Mouse (Mus musculus): ENCODE measurements around the gene Klhl11.
A peak's percentile ranks its signal among the peaks of the same experiment; 100 is the strongest.

The Klhl11 gene

DNA sequence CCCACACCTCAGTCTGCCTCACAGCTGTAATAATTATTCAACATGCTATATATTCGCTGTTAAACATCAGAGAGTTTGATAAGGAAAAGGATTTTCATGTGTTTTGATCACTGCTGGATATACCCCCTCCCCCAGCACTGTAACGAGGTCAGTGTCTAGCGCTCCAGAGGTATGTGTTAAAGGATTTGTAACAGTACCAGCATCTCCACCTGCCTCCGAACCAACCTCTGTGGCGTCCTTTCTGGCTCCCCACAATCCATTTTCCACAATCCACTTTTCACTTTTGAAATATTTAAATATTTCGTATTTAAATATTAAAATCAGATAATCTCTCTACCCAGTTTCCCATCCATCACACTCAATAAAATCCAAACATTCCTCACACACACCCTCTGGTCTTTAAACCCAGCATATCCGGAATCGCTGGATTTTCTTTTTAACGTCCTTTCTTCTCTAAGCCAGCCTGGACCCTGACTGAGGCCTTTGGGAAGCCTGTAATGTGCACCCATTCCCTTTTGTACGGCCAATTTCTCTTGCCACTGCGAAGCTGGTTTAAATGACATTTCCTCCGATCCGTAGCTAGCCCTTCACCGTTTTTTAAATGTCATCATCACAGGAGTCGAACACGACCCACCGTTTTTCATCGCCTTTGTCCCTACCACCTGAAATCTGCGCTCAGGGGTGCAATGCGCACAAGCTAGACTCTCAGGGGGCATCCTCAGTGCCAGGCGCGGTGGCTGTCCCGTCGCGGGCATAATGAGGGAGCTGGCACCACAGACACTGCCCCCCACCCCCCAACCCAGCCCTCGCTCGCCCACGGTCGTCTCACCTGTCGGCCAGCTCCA, 967 bp downstream of the Klhl11 start:
- DNase-seq (ENCODE audit: low read depth, low spot score): no peak

DNA sequence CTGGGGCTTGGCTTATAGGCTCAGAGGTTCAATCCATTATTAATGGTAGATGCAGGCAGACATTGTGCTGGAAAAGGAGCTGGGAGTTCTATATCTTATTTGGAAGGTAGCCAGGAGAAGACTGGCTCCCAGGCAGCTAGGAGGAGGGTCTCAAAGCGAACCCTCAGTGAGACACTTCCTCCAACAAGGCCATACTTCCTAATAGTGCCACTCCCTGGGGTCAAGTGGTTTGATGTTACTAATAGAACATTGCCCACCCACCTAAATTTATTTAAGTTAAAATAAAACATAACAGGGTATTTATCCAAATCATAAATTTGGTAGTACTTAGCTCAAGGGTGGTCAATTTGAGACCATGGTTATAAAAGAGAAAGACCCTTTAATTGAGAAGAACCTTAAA, 6.7 kb downstream of the Klhl11 start:
- no peak for DNase-seq (ENCODE audit: low read depth, low spot score)

DNA sequence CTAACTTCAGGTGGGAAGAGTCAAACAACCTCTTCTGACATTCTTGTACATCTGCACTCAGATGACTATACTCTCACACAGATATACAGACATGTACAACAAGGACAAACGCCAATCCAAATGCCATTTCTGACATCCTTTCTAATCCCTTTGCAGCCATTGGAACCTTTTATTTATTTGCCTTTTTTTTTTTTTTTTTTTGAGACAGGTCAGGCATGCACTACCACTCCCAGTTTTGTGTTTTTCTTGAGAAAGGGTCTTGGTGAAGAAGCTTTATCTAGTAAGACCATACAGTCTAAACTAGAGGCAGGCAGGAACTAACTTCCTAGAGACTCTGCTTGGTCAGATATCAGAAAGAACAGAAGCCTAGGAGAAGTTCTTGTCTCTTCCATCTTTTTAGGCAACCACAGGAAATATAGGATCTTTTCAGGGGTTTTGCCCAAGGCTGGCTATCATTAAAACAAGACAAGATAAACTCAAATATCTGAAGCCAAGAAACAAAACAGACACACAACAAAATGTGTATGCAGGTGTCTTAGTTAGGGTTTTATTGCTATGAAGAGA, 7.2 kb downstream of the Klhl11 start:
- DNase-seq (ENCODE audit: low read depth, low spot score): no peak

DNA sequence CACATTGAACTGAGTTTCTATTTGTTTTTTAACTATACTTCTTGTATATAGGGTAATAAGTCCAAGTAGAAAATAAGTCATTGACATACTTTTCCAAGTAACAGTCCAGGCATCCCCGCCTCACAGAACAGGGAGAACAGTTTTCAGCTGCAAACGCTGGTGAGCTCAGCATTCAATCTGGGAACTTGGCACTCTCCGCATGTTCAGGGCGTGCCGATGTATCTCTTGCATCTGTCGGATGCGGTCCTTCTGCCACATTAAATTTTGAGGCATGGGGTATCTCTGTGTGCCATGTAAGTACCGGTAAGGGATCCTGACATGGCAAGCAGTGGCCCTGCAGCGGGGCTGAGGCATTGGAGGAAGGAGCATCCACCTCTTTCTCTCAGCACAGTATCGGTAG, 9.8 kb downstream of the Klhl11 start:
- DNase-seq (ENCODE audit: low read depth, low spot score): no peak

DNA sequence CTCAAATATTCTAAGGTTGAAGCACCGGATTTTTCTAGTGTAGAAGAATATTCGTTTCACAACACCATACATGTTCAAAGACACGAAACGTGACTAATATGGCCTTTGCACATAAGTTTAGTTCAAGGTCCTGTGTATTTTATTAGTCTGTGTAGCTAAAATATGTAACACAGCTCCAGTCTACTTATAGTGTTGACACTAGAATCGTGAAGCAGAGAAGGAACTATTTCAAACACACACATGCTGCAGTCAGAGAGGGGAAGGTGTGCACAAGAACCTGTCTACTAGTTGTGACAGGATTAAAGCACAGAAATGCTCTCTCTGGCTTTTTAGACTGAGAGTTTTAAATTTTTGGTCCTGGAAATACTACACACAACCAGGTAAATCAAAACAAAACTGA, 14.8 kb downstream of the Klhl11 start:
- DNase-seq (ENCODE audit: low read depth, low spot score): no peak

DNA sequence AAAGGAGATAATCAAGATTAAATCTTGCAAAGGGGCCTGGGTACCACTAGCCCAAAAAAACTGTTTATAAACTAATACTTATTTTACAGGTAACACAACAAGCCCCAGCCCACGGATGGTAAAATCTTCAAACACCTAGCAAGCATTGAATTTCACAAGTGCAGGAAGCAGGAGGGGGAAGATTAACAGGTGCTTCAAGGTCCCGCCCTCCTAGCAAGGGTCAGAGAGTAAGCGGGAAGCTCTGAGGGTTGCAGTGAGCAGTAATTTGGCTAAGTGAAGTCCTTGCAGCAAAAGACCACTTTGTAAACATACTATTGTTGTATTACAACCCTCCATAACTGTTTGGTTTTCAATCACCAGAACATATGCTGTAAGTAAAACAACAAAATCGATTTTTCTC, 15.3 kb downstream of the Klhl11 start:
- no peak for DNase-seq (ENCODE audit: low read depth, low spot score)

DNA sequence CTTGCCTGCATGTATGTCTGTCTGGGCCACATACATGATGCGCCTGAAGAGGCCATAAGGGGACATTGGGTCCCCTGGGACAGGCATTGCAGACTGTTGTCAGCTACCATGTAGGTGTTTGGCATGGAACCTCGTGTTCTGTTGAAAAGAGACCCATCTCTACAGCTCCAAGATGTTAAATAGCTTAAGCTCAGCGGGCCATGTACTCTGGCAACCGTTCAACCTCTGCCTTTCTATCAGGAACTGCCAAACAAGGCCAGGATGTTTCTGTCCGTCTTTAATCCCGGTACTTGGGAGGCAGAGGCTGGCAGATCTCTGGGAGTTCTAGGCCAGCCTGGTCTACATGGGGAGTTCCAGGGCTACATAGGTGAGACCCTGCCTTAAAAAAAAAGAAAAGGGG, 29.9 kb downstream of the Klhl11 start:
- no peak for DNase-seq (ENCODE audit: low read depth, low spot score)

DNA sequence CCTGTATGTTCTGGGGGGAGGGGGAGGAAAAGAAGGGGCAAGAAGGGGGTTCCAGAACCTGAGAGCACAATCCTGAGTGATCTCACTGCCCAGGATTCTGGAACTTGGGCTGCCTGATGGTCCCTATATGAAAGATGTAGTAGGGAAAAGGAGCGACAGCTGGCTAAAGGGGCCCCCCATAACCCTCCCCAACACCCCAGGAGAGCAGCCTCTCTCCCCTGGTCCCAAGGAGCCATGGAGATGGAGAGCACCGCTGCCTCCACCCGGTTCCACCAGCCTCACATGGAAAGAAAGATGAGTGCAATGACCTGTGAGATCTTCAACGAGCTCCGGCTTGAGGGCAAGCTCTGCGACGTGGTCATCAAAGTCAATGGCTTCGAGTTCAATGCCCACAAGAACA, 30.7 kb downstream of the Klhl11 start, which contains the start of the genes Nt5c3b and Klhl10:
Gene Nt5c3b (minus strand): TSS at position 12 of the 400 bp plus-strand sequence.
Gene Klhl10 (plus strand): TSS at position 121 of the 400 bp plus-strand sequence.
- no peak for DNase-seq (ENCODE audit: low read depth, low spot score)

DNA sequence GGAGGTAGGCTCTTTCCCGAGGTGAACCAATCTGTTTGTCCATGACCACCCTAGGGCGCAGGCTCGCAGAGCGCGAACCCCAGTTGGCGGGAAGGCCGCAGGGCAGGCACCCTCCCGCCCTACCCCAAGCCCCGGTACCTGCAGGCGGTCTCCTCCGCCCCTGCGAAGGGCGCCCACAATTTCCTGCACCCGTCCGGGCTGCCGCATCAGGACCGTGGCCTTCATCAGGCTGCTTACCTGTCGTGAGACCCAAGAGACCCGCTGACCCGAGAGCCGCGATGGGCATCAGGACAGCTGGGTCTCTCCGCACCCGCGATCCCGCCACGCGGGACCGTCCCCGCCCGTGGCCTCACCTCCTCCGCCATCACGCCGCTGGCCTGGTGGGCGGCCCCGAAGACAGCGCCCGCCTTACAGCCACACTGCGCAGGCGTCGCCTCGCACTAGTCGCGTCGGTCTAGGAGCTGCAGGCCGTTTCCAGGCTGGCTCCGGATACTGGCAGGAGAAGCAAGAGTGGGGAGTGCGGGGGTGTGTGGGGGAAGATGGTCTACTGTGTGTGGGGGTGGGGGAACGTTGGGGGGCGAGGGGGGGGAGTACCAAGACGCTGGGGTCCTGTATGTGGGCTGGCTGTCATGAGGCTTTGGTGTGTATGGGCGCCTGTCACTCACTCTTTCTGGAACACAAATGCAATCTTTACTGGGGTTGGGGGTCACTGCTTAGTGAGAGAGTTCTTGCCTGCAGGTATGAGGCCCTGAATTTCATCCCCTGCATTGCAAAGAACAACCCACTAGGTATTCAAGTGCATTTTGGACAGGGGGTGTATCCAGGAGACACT, 31.6 kb downstream of the Klhl11 start:
- DNase-seq (ENCODE audit: low read depth, low spot score): peak; percentile 90

DNA sequence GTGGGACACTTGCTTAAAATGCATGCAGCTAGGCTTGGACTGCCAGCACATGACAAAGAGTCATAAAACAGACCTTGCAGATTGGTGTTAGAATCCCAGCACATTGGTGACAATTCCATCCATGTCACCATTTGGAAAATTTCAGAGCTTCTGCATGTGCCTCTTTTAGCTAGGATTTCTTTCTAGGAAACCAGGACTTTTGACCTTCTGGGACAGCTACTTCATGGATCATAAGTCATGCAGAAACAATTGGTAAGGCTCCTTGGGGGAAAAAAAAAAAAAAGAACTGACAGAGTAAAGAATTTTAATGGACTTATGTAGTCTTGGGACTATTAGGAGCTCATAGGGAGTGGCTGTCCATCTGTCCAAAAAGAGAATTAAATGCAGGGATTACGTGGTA, 34.6 kb downstream of the Klhl11 start:
- no peak for DNase-seq (ENCODE audit: low read depth, low spot score)

DNA sequence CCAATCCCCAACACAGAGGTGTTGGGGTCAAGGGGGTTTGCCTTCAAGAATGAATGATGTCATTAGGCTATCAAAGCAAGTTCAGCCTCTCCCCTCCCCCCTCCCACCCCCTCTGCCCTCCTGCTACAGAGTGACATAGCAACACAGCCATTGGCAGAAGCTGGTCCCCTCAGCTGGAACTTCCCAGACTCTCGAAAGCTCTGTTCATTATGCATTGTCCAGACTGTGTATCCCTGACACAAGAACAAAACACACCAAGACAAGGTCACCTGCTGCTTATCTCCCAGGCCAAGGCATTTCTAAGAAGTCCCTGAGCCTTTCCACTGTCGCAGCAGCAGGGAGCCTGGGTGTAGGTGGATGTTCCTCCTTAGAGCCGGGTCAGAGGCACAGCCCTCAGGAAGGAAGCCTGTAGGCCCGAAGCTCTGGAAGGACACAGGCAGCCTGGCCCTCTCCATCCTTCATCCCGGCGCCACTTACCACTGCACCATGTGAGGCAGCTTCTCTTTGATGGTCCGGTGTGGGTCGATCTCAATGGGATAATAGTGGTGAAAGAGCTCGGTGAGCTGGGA, 36.8 kb downstream of the Klhl11 start:
- no peak for DNase-seq (ENCODE audit: low read depth, low spot score)

DNA sequence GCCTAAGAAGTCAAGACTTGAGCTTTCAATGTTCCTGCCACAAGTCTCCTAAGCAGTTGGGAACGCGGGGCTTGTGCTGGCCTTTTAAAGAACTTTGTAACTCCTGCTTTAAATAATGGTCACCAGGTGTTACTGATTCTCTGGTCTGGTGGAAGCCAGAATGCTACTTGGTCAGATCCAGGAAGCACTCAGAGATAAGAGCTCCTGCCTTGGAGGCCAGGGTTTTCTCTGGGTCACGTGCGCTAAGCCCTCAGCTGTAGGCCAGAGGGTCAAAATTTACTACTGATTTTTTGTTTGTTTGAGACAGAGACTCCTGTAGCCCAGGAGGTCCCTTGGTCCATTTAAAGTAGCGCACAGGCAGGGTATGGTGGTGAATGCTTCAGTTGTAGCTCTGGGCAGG, 40.5 kb downstream of the Klhl11 start:
- DNase-seq (ENCODE audit: low read depth, low spot score): no peak

DNA sequence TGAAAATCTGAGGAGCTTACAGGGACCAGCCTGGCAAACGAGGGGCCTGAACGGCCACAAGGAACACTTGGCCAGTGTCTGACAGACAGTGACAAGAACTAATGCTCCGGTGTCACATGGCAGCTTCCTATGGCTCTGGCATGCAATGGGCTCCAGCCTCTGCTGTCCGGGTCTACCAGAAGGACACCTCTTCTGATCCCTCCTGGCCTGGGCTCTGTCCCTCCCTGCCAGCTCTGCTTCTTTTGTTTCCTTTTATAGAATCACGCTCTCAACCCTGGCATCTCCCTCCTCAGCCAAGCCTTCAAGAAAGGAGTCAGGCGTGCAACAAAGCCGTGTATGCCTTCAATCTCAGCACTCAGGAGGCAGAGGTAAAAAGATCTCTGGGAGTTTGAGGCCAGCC, 42.5 kb downstream of the Klhl11 start:
- no peak for DNase-seq (ENCODE audit: low read depth, low spot score)

DNA sequence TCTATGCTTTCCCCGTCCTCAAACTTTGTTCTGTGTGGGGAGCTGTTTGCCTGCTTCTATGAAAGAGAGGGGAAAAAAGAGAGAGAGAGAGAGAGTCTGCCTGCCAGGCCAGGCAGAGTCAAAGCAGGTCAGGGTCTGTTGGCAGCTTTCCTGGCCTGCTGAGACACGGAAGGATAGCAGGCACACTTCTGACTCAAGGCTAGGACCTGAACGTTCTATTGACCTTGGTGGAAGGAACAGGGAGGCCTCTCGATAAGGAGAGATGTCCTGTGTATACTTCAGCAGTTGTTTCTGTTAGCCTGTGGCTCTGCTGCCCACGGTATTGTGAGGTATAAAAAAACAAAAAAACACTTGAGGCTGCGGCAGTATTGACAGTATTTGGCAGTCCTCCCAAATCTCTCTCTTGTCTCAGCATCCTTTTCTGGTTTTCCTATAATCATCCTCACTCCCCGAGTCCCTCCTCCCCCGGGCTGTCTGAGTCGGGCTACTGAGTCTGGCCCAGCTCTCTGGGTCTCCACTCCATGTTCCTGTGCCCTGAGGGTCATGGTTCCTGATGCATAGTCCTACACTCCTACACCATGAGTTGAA, 43.8 kb downstream of the Klhl11 start:
- DNase-seq (ENCODE audit: low read depth, low spot score): no peak

DNA sequence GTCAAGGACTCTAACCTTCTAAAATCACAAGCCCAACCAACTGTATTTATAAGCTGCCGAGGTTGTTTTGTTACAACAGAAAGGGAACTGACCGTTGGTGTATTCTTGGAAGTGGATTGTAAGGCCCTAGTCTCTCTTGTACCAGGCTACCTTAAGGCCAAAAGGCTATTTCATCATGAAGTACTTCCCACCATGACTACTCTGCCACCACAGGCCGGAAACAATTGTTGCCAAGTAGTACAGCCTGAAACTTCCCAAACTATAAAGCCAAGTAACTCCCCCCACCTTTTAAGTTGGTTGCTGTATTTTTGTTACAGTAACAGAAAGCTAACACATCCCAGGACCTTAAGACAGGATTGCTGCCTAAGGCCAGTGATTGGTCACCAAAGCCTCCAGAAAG, 45.7 kb downstream of the Klhl11 start:
- DNase-seq (ENCODE audit: low read depth, low spot score): no peak

DNA sequence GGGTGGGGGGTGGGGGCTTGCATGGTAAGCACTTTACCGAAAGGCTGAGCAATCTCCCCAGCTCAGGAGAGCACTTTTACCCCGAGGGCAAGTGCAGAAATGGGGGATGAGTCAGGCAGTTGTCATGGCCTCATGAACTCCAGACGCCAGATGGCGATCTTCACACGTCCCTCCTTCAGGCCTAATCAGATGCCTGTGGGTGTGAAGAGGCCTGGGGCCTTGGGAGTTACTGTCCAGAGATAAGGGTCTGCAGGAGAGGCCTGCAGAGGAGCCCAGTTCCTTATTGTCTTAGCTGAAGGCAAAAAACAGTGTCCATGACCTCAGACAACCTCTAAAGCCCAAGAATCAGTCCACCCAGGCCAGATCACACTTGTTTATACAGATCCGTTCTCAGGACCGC, 46.7 kb downstream of the Klhl11 start:
- peak; percentile 43 for DNase-seq (ENCODE audit: low read depth, low spot score)

DNA sequence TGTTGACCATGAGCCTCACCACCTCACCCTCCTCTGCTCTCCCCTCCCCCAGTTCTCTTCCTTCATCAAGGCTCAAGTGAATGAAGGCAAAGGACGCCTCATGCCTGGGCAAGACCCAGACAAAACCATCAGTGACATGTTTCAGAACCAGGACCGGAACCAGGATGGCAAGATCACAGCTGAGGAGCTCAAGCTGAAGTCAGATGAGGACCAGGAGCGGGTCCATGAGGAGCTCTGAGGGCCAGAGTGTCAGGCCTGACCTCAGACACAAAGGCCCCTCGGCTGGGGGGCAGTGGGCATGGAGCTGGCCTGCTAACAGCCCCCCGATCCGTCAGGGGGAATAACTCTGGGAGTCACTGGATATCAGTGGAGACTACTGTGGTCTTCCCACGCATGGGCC, 48.7 kb downstream of the Klhl11 start:
- no peak for DNase-seq (ENCODE audit: low read depth, low spot score)

DNA sequence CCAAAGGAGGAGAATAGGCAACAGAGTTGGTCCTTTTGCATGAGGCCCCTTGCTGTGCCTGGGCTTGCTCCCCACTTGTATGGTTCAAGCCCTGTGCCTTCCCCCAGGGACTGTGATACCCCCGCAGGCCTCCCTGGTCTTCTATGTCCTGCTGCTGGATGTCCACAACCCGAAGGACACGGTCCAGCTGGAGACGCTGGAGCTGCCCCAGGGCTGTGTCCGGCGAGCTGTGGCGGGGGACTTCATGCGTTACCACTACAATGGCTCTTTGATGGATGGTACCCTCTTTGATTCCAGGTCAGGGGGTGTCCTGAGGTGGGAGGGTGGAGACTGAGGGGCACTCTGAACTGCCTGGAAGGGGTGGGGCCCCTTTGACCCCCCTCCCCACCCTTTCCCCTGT, 51.0 kb downstream of the Klhl11 start:
- no peak for DNase-seq (ENCODE audit: low read depth, low spot score)

DNA sequence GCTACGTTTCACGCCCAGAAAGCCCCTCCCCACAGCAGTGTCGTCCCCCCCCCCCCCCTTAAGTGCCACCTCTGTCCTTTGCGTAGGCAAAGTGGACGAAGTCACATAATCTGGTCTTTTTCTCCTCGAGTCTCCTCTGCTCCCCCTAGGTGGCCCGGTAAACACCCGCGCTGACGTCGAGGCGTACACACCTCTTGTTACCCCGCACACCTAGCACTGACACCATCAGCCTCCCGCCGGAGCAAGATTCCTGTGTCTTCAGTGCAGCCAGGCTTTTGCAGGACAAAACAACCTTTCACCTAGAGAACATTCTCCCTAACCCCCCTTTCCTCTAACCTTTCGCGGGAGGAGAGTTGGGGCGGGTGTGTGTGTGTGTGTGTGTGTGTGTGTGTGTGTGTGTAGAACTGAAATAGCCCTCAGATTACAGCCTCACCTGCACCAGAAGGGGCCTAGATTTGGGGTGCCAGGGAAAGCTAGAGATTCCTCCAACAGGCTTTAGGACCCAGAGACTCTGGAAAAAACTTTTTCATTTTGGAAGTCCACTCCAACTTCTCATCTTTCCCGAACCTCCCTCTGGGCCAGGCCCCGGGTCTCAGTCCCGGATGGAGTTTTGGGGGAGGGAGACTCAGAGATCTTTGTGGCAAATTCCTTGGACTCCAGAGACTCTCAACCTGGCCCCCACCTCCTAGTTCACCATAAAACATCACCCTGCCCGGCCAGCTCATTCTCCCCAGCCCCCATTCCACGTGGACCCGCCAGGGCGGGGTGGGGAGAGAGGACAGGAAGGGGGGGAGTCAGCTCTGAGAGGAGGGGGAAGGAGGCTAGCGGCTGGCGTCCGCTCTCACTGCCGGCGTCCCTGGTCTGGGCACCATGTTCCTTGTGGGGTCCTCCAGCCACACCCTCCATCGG, 57.4 kb downstream of the Klhl11 start, which contains the start of gene Fkbp10:
Gene Fkbp10 (plus strand): TSS at position 784 of the 909 bp plus-strand sequence.
- peak; percentile 27 for DNase-seq (ENCODE audit: low read depth, low spot score)
